Mouse (Mus musculus) C2C12 (cell line): ENCODE measurements around the gene Grk3. TPM values are rescaled to one million over a fixed set of nuclear protein-coding genes. Genes with fewer than 3 reads are reported as not detected.

Experiments
- H3K27me3 ChIP-seq: one replicate; pipeline ENCODE4 v1.6.1; 2011; ENCODE audit not compliant: control insufficient read depth, insufficient read depth, insufficient read length
- H3K36me3 ChIP-seq: one replicate; pipeline ENCODE4 v1.6.1; 2011; ENCODE audit not compliant: control insufficient read depth, insufficient read depth
- H3K4me3 ChIP-seq: one replicate; pipeline ENCODE4 v1.5.1; 2011; ENCODE audit warnings: mild to moderate bottlenecking, control low read depth; ENCODE audit not compliant: poor library complexity, insufficient read depth, severe bottlenecking
- H3K79me2 ChIP-seq: one replicate; pipeline ENCODE4 v1.6.1; 2011; ENCODE audit not compliant: control insufficient read depth, insufficient read depth
- H3K79me3 ChIP-seq: one replicate; pipeline ENCODE4 v1.6.1; 2011; ENCODE audit warnings: low read depth, control low read depth
- H3ac ChIP-seq: one replicate; pipeline ENCODE3; 2011; ENCODE audit warnings: low read depth; ENCODE audit not compliant: control insufficient read depth, insufficient read length
- CEBPB ChIP-seq: IDR thresholded peaks from one replicate; pipeline ENCODE4 v1.6.1; 2011; ENCODE audit warnings: low read depth, mild to moderate bottlenecking, control low read depth, moderate library complexity
- CTCF ChIP-seq: IDR thresholded peaks from one replicate; pipeline ENCODE4 v1.5.1; 2011; ENCODE audit not compliant: control insufficient read depth, insufficient read depth, insufficient read length
- FOSL1 ChIP-seq: IDR thresholded peaks from one replicate; pipeline ENCODE4 v1.8.0; 2011; ENCODE audit warnings: mild to moderate bottlenecking, low read length; ENCODE audit not compliant: poor library complexity, insufficient read depth, severe bottlenecking
- MAX ChIP-seq: IDR thresholded peaks from one replicate; pipeline ENCODE4 v1.6.1; 2011; ENCODE audit warnings: mild to moderate bottlenecking, control low read depth
- MYOD1 ChIP-seq: IDR thresholded peaks from one replicate; pipeline ENCODE4 v1.6.1; 2011; ENCODE audit warnings: low read depth; ENCODE audit not compliant: control insufficient read depth, insufficient read length
- MYOG ChIP-seq: IDR thresholded peaks from one replicate; pipeline ENCODE4 v1.6.1; 2011; ENCODE audit not compliant: control insufficient read depth, insufficient read length; ENCODE audit errors: extremely low read depth
- USF1 ChIP-seq: IDR thresholded peaks from one replicate; pipeline ENCODE4 v1.6.1; 2011; ENCODE audit warnings: low read depth, mild to moderate bottlenecking, control low read depth, moderate library complexity
- polyA plus RNA-seq: library from polyadenylated mRNA; unstranded; fragments of >200 nt; fragmentation: generic; extraction: Trizol; gene quantifications from one replicate; pipeline ENCODE4 v1.2.1, GENCODE M21; 2012; ENCODE audit warnings: missing spikeins

The Grk3 gene
- polyA plus RNA-seq, 1 experiment, result not detected

- no peaks in the 10 kb centered on the region for H3K79me3 ChIP-seq
- H3K79me2 ChIP-seq, result no peaks in the 10 kb centered on the region
- no peak overlapping the region for H3K4me3 ChIP-seq
- TF ChIP-seq USF1 (no peak), FOSL1 (no peak), MAX (no peak), MYOG (no peak), CTCF (no peak), CEBPB (no peak), MYOD1 (no peak)
- no peaks in the 10 kb centered on the region for H3K36me3 ChIP-seq
- no peak overlapping the region for H3ac ChIP-seq
- H3K27me3 ChIP-seq, result no peaks in the 10 kb centered on the region
Measured at GRCm38 (mm10) chr5:112864719-112865367, 150.7 kb downstream of the Grk3 start.

Other genes with a start within 250 kb of the Grk3 start
- gene Myo18b, start 119.4 kb downstream of the Grk3 start, polyA plus RNA-seq, result not detected
- gene Crybb2, start 54.3 kb upstream of the Grk3 start, polyA plus RNA-seq, result not detected
- gene Crybb3, start 65.8 kb upstream of the Grk3 start, polyA plus RNA-seq, result not detected
- gene 2900026A02Rik, start 205.4 kb upstream of the Grk3 start, polyA plus RNA-seq, result 8.4 TPM
- gene Tmem211, start 211.1 kb upstream of the Grk3 start, polyA plus RNA-seq, result not detected